Mouse (Mus musculus): ENCODE results near the gene Slc9b1.
A peak's percentile ranks its signal among the peaks of the same experiment; 100 is the strongest.

Slc9b1 gene

DNA sequence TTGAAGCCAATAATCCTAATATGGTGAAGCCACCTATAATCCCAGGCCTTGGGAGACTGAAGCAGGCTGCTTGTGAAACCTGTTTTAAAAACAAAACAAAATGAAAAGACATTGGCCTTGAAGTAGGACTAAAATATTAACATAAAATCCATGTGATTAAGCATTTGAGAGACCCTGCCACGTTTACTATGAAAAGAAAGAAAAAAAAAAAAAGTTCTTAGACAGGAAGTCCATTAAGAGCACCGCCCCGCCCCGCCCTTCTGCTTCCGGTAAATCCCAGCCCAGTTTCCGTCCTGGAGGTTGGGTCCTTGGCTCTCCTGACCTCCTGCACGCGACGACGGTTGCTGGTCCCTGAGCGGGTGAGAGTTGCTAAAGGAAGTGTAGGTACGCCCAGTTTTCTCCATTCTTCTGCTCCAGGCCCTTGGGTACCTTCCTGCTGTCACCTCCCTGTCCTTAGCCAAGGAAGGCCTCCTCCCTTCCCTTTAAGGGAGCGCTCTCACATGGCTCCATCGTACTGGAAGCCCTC, at the start of gene Slc9b1:
Gene Slc9b1 (plus strand): TSS at position 291 of the 526 bp plus-strand sequence.
- no peak for DNase-seq (ENCODE audit: low spot score in 2 of 2)

DNA sequence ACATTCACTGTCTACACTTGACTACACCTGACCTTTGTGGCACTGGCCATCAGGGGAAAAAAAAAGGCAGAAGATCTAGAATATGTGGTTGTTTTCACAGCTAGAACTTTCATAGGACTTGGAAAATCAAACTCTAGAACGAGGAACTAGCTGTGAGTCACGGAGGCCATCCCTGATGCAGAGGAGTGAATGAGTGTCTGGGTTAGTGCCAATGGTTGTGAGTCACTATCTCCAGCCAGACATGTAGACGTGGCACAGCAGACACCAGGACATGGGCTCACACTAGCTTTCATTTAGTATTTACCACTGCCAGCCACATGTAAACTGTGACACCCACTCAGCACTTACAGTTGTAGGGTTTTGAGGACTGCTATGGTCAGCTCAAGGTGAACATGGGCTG, 49.3 kb upstream of the Slc9b1 start:
- peak; percentile 44 to 53 for DNase-seq (ENCODE audit: low spot score in 2 of 2)

DNA sequence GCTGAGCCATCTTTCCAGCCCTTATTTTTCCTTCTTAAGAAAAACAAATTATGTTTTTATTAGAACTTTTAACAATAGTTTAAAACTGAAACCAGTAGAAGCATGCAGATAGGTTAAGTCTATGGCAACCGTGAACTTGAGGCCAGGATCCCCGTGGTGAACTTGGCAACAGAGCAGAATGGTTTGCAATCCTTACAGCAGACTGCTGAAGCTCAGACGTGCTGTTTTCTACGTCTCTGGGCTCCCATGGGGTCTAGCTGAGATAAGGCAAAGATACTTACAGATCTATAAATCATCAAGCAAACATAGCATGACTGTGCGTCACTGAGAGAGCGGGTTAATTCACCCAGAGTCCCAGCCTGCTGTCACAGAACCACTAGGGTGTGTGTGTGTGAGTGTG, 47.7 kb upstream of the Slc9b1 start:
- DNase-seq (ENCODE audit: low spot score in 2 of 2), result no peak

DNA sequence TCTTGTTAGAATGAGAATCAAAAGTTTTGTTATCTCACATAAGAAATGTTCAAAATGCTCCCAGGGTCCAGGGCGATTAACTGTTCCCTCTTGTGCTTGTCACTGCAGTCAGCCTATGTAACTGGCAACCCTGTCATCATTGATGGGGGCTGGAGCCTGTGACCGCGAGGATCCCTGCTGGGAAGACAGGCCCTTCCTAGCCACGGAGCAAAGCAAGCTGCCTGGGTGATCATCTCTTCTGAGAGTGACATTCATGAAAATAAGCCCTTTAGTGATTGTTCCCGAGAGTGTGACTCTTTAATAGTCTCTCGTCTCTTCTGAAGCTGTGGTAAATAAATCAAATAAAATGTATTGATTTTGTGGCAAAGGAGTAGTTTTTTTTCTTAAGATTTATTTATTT, 43.8 kb upstream of the Slc9b1 start:
- DNase-seq (ENCODE audit: low spot score in 2 of 2), result no peak

DNA sequence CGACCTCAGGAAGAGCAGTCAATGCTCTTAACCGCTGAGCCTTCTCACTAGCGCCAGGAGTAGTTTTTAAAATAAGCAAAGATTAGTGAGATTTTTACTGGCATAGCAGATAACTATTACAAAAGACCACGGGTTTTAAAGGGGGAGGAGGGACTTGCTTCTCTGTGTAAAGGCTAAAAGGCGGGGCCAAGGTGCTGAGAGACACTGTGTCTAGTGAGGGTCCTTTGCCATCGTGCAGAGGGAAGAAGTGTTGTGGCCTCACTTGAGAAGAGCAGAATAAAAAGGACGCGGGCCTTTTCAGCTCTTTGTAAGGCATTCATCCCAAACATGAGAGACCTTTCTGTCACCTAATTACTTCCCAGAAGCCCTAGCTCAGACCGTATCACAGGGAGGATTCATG, 43.3 kb upstream of the Slc9b1 start:
- DNase-seq (ENCODE audit: low spot score in 2 of 2), result no peak

DNA sequence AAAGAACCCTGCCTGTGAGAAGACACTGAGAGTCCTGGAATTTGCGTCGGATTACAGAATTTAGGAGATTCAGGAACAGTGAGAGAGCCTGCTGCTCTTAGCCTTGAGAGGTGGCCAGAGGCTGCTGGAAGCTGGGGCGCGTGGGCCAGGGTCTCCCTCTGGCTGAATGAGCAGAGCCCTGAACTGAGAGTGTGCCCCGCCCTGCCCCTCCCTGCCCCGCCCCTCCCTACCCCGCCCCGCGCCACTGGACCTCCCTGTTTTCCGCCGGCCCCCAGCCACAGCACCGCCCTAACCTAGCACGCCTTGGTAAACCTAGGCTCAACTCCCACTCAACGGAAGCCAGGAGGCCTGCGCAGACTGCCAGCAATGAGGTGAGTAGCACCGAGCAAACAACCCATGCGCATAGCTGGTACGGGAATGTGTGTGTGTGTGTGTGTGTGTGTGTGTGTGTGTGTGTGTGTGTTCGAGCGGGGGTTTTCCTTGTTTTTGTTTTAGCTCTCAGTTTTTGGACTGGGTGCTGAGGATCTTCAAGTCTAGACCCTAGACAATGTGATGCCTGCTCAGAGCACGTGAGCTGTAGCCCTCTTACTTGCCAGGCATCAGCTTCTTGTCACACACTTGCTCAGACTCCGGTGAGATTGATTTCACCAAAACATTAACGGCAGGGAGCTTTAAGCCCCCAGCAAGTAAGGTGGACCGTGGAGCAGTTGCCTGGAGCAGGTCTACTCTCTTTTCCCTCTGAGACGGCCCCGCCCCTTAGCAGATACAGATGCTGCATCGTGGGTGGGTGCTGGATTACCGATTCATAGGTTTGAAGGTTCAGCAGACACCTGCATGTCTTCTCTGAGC, 40.2 kb upstream of the Slc9b1 start, which contains the start of gene Slc9b2:
Gene Slc9b2 (plus strand): TSS at position 290 of the 849 bp plus-strand sequence.
- DNase-seq (ENCODE audit: low spot score in 2 of 2), result peak; percentile 34 to 37

DNA sequence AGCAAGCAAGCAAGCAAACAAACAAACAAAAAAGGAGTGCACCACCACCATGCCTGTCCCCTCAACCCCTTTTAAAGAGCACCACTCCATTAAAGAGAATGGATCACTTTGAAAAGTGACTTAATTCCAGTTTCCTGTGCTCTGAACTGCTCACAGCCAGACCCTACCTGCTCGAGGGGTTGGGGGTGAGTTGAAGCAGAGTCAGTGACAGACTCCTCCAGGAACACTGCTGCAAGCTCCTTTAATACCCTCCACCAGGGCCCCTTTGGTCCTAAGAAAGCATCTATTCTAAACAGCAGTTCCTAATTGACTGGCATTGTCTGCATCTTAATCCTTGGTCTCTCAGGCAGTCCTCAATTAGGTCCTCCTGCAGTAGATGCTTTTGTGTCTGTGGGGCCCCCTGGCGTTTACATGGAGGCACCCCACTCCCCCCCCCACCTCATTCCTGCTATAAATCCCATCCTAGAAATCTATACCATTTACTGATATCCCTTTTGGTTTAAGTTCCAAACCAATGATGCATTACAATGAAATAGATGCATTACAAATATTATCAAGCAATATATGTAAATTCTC, 34.8 kb upstream of the Slc9b1 start:
- no peak for DNase-seq (ENCODE audit: low spot score in 2 of 2)

DNA sequence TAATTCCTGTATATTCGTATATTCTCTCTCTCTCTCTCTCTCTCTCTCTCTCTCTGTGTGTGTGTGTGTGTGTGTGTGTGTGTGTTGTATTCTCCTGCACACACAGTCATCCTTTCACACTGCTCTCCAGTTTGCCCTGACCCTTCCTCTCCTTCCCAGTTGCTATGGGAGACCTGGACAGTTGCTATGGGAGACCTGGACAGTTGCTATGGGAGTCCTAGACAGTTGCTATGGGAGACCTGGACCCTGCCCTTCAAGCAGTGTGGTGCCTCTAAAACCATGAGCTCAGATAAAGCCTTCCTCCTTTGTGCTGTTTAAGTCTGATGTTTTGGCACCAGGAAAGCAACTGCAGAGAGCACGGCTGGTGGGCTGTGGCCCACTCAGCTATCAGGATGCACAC, 34.1 kb upstream of the Slc9b1 start:
- DNase-seq (ENCODE audit: low spot score in 2 of 2), result no peak

DNA sequence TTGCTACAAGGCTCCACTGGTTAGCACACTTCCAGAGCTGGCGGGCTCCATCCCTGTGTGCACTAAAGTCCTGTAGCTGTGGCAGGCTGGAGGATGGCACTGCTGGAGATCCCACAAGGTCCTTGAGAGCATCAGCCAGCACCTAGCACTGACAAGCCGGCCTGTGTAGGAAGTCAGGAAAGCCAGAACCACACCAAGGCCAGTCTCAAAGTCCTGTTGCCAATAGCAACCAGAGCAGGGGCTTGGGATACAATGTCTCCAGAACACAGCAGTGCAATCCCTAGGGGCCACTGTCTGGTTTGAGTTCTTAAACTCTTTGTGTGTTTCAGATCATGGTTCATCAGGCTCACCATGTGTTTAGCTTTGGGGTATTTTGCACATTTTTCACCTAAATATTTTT, 33.0 kb upstream of the Slc9b1 start:
- DNase-seq (ENCODE audit: low spot score in 2 of 2), result no peak

DNA sequence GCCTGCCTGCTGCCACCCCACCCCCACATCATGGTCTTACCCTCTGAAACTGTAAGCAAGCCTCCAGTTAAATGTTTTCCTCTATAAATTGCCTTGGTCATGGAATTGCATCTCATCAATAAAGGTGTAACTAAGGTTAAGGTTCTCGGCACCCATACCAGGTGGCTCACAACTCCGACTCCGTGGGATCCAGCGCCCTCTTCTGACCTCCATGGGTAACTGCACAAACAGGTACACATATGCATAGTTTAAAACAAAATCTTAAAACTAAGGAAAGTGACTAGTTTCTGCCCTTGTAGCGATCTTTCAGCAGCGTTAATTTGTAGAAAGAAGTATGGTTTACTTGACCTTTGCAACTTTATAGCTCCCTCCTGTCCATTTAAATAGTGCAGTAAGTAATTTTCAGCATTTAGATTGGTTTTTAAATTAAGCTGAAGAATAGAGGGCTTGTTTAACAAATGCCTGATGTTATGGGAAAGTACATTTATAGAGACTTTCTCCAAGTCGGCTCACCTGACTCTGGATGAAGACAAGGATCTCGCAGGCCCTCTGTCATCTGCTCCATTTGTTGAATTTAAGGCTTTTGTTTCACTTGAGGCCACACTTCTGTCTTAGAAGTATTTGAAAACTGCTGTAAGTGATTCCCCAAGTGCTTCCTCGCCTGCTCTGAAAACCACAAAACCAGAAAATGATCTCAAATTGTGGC, 32.0 kb upstream of the Slc9b1 start:
- no peak for DNase-seq (ENCODE audit: low spot score in 2 of 2)

DNA sequence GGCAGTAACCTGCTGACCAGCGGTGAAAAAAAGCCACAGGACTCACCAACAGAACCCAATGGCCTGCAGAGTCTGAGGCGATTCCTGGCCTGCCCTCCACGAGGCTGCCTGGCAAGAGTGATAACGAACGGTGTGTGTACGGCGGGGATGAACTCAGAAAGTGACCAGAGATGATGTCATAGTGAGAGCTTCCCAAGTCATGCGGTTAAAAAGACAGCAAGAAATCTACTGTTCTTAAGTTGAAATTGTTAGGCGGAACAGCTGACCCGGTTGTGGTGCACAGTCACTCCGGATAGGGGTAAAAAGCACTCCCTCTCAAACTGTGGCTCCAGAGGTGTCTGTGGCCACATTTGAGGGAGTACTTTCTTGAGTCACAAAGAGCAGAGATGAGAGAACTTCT, 29.5 kb upstream of the Slc9b1 start:
- no peak for DNase-seq (ENCODE audit: low spot score in 2 of 2)

DNA sequence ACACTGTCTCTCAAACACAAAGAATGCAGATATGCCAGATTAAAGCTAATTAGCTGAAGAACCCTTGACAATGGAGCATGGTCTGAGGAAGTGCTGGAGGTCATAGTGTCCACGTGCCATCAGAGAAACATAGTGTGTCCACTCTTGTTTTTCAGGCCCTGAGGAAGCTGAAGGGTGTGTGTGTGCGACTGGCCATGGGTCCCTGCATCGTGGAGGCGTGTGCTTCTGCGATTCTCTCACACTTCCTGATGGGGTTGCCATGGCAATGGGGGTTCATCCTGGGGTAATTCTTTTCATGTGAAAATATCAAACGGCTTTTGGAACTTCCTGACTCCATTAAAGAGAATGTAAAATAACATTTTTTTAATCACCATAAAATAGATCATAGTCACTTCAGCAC, 23.5 kb upstream of the Slc9b1 start:
- DNase-seq (ENCODE audit: low spot score in 2 of 2), result peak in 1 of 2 experiments; percentile 6

DNA sequence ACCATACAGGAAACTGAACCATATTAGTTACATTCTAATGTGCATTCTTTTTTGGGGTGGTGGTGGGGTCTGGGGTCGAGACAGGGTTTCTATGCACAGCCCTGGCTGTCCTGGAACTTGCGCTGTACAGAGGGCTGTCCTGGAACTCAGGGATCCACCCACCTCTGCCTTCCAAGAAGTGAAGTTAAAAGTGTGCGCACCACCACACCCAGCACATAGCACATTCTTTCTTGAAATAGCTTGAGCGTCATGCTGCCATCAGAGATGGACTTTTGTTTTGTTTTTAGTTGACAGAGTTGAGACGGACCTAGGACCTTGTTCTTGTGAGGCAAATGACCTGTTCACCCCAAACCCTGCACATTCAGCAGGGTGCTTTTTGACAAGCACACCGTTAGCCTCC, 20.7 kb upstream of the Slc9b1 start:
- DNase-seq (ENCODE audit: low spot score in 2 of 2), result no peak

DNA sequence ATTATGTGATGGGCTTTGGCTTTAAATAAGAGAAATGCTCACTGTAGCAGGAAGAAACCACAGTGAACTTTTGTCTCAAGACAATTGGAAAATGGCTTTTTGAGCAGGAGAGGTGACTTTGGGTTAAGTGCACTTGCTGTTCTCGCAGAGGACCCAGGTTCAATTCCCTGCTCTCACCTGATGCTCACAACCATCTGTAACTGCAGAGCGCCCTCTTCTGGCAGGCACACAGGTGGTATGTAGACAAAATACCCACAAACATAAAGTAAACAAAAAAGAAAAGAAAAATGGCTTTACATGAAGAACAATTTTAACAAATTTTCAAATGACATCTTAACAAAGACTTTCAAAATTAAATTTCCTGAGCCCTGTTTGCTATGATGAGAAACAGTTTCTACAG, 20.2 kb upstream of the Slc9b1 start:
- no peak for DNase-seq (ENCODE audit: low spot score in 2 of 2)

DNA sequence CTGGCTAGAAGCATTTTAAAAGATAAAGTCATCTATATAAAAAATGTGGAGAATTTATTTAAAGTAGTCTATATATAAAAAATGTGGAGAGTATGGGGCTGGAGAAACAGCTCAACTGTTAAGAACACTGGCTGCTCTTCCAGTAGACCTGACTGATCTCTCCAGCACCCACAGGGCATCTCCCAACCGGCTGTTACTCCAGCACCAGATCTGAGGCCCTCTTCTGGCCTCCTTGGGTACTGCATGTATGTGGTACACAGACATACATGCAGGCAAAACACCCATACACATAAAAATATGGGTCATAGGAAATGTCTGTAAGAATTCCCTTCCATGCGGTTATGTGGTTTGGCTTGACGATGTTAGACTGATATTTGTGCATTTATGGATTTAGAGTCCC, 19.3 kb upstream of the Slc9b1 start:
- peak; percentile 17 for DNase-seq (ENCODE audit: low spot score in 2 of 2)

DNA sequence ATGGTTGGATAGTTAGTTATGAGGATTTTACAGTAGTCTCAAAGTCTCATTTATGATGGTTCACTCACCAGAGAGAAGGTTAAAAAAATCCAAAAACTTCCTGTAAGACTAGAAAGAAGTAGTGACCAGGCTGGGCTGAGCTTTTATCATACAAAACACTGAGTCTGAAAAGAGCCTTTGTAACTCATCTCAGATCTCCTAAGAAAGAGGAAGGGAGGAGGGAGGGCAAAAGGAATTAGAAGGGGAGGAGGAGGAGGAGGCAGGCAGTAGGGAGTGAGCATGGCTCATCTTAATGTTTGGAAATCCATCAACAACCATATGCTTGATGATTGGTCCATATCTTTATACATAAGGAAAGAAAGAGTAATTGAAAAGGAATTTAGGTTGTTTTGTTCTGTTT, 15.1 kb upstream of the Slc9b1 start:
- no peak for DNase-seq (ENCODE audit: low spot score in 2 of 2)

DNA sequence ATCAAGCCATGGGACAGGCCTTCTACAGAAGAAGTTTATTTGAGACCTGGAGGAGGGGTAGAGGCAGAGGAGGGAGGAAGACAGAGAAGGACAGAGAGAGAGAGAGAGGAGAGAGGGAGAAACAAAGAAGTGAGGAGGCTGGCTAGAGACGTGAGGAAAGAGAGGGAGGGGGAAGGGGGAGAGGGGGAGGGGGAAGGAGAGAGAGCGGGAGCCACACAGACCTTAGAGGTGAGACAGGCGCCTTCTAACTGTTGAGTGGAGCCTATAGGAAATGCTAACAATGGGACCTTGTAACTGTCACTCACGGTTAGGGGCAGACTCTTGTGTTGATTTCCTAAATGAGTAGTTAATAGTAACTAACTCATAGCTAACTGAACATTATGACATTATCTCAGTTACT, 14.1 kb upstream of the Slc9b1 start:
- DNase-seq (ENCODE audit: low spot score in 2 of 2), result no peak

DNA sequence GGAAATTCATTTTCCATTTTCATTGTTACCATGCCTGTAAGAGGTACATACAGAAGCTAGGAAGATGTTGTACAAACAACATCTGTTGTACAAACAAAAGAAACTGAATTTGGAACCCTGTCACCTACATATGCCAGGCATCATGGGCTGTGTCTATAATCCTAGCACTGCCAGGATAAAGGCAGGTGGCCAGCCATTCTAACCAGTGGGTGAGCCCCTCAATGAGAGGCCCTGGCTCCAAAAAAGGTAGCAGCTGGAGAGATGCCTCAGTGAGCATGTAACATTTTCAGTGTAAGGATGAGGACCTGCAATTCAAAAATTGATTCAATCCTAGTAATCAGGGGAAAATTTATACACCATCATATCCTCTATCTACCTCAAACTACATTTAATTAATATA, 1.2 kb downstream of the Slc9b1 start:
- no peak for DNase-seq (ENCODE audit: low spot score in 2 of 2)

DNA sequence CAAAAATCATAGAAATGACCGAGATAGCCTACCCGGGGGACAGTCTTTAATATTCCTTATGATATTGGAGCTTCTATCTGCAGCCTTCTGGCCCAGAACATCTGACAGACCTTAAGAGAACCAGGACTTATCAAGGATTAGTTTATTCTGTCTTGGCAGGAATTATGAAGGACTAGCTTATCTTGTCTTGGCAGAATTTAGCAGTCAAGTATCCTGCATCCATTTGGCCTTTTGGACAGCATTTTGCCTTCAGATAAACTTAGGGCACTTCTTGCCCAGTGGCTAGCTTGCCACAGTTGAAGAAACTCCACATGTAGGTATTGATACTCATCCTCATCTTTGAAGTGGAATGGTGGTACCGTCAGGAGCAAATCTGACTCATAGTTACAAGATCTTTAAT, 4.0 kb downstream of the Slc9b1 start:
- no peak for DNase-seq (ENCODE audit: low spot score in 2 of 2)

DNA sequence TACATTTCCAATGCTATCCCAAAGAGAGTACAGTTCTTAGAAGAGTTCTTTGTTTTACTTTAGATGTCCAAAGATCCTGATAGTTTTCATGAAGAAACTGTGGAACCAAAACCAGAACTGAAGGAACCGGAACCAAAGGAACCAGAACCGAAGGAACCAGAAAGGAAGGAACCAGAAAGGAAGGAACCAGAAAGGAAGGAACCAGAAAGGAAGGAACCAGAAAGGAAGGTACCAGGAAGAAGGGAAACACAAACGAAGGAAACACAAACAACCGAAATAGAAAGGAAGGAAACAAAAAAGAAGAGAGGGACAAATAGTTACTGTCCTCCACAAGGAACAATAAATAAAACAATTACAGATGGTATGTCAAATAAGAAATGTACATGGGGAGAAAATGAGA, 9.6 kb downstream of the Slc9b1 start:
- DNase-seq (ENCODE audit: low spot score in 2 of 2), result no peak

DNA sequence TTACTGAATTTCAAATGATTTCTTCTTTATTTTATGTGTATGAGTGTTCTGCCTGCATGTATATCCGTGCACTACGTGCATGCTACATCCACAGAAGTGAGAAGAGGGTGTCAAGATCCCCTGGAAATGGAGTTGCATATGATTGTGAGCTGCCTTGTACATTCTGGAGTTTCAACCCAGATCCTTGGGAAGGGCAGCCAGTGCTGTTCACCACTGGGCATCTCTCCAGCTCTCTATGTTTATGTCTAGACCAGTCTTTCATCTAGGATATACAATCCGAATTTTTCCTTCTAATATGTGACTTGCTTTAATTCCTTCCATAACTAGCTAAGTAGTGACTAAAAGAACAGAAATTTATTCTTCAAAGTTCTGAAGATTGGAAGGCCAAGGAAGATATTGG, 28.0 kb downstream of the Slc9b1 start:
- DNase-seq (ENCODE audit: low spot score in 2 of 2), result no peak

DNA sequence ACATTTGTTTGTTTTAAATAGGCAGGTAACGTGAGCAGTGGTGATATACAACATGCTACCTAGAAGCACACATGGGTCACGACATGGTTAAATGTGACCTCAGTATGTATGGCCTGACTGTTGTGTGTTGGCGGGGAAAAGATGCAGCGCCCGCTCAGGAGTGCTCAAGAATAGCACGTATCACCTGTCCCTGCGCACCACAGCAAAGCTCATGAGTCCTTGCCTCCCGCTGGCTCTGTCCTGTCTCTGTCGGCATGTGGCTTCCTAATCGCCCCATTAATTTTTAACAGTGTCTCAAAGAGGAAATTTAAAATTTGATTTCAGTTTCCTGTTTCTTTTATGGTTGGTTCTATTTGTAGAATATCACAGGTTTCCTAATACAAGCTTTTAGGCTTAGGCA, 29.6 kb downstream of the Slc9b1 start:
- no peak for DNase-seq (ENCODE audit: low spot score in 2 of 2)

DNA sequence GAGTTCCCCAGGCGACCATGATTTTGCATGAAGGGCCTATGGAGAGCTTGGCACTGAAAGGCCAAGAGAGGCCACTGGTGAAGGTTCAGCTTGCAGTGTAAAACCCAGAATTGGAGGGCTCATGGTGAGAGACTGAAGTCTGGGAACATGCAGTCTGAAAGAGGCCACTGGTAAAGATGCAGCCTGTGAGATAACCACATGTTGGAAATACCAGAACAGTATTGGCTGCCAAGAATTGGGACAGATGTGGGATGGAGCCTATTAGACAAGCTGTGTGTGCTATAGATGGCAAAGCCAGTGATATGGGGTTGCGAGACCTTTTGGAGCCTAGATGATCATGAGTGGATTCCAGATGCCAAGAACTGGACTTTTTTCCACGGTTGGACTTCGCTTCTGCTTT, 32.0 kb downstream of the Slc9b1 start:
- no peak for DNase-seq (ENCODE audit: low spot score in 2 of 2)

Measured in right cerebral cortex, adult 2 months (tissue).